Mouse (Mus musculus) liver, embryonic 14.5 days (tissue): ENCODE measurements around the gene Mrps17.

Source experiments
- CTCF ChIP-seq: IDR thresholded peaks from 2 replicates; pipeline ENCODE4 v1.5.1; 2016; ENCODE audit warnings: antibody characterized with exemption, low read depth, control low read depth
- EP300 ChIP-seq: IDR thresholded peaks from 2 replicates; pipeline ENCODE4 v1.6.1; 2016; ENCODE audit warnings: antibody characterized with exemption, low read depth

- TF ChIP-seq CTCF (no peak), EP300 (no peak)
These were observed 48.9 kb upstream of the Mrps17 start for GRCm38 (mm10) chr5:129666271-129666909.
